Mouse (Mus musculus): ENCODE data around the gene Clec4g.
"Not testable (repeated sequence)": the region's sequence is repeated elsewhere in the genome, so short reads cannot be mapped to it uniquely, and the experiment has no call there.

Gene Clec4g

DNA sequence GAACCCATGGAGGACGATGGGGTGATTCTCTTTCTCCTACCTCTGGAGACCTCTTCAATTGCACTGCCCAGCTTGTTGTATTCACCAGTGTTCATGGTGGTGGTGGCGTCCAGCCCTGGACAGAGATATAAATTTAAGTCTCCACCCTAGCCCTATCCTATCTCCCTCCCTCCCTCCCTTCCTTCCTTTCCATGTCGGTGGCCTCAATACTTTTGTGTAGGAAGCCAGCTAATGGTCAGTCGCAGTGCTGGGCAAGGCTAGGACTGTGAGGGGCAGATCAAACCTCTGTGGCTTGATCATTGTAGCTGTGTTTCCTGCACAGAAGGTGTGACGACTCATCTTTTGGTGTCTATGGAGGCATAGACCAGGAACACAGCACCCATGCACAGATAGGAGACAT is at the start of gene Clec4g:
Clec4g (minus strand) TSS at position 101 of the 400 bp plus-strand sequence.
- no peak for DNase-seq (ENCODE audit: low read depth, low spot score)

- not testable (repeated sequence) for DNase-seq (ENCODE audit: low read depth, low spot score)
Measured at GRCm38 (mm10) chr8:3768641-3769040, 48.2 kb upstream of the Clec4g start.

DNA sequence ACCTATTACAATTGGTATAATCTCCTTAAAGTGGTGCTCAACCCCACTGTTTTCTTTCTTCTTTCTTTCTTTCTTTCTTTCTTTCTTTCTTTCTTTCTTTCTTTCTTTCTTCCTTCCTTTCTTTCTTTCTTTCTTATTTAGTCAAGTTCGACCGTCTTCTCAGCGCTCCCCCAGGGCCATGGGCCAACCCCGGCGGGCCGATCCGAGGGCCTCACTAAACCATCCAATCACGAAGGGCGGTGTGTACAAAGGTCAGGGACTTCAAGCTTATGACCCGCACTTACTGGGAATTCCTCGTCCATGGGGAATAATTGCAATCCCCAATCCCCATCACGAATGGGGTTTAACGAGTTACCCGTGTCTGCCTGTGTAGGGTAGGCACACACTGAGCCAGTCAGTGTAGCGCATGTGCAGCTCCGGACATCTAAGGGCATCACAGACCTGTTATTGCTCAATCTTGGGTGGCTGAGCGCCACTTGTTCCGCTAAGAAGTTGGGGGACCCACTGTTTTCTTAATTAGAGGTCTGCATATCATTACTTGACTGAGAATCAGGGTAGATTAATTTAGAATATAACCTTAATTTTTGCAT is 33.9 kb upstream of the Clec4g start:
- DNase-seq (ENCODE audit: low read depth, low spot score): peak; percentile 98

- DNase-seq (ENCODE audit: low read depth, low spot score): peak; percentile 53
Measured at GRCm38 (mm10) chr8:3748761-3749160, 28.3 kb upstream of the Clec4g start, which contains the start of gene Cd209a. Gene Cd209a, minus strand, starts transcription at chr8:3748984.

DNA sequence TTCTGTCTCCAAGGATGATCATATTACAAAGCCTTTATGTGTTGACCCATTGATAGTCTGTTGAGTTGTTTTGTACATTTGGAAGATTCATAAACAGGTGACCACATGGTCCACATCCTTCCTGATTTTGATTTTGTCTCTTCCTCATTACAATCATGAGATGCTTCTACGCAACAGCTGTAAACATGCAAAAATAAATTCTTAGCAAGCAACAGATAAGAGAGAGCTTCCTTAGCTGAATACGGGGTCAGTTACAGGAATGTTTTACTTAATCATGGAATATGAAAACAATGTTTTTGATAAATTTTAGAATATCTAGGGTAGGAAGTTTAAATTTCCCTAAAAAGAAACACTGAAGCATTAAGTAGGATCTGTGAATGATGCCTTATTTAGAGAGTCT is 16.5 kb upstream of the Clec4g start:
- no peak for DNase-seq (ENCODE audit: low read depth, low spot score)

GRCm38 (mm10) chr8:3735599-3735998 is 15.1 kb upstream of the Clec4g start:
- DNase-seq (ENCODE audit: low read depth, low spot score): peak; percentile 48

- DNase-seq (ENCODE audit: low read depth, low spot score): no peak
Measured at GRCm38 (mm10) chr8:3734084-3734483, 13.6 kb upstream of the Clec4g start.

- no peak for DNase-seq (ENCODE audit: low read depth, low spot score)
Measured at GRCm38 (mm10) chr8:3721041-3721440, 590 bp upstream of the Clec4g start.

- peak; percentile 61 for DNase-seq (ENCODE audit: low read depth, low spot score)
Measured at GRCm38 (mm10) chr8:3718559-3718958, 1.9 kb downstream of the Clec4g start.

DNA sequence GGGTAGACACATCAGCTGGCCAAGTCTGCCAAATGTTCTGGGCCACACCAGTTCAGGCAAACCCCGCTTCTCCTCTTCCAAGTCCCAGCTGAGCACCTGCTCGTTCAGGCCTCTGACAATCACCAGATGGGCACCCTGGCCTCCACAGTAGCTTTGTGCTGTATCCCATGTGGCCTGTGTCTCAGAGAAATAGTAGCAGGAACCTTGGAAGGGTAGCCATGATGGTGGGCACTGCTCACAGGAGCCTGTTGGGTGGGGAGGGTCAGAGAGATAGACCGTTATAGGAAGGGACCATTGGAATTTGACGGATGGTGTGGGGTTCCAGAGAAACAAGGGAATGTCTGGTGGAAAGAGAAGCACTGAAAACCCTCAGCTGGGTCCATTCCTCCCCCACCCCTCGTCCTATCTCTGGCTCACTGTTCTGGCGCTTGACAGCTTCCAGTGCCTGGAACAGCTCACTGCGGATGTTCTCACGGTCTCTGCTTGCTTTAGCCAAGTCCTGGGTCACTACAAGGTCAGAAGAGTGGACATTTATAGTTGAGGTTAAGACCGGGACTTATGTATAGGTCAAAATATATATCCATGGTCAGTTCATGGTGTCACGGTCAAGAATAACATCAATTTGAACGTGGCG is 3.0 kb downstream of the Clec4g start:
- no peak for DNase-seq (ENCODE audit: low read depth, low spot score)

GRCm38 (mm10) chr8:3711646-3712045 is 8.8 kb downstream of the Clec4g start:
- peak; percentile 2 for DNase-seq (ENCODE audit: low read depth, low spot score)

DNA sequence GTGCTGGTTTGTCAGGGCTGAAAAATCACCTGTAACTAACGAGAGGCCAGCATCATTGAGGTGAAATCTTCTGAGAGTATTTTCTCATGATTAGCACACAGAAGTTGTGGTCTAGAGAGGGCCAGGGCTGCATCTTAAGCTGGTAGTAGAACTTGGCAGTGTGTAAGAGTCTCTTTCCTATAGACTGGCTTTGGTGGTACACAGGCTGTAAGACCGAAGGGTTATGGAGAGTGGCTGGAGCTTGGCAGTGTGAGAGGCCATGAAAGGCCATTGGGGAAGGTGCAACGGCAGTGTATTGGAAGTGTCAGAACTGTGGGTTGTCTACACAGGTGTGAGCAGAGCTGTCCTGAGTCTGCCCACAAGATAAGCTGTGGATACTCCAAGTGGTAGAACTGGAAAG is 10.1 kb downstream of the Clec4g start:
- DNase-seq (ENCODE audit: low read depth, low spot score): no peak

DNA sequence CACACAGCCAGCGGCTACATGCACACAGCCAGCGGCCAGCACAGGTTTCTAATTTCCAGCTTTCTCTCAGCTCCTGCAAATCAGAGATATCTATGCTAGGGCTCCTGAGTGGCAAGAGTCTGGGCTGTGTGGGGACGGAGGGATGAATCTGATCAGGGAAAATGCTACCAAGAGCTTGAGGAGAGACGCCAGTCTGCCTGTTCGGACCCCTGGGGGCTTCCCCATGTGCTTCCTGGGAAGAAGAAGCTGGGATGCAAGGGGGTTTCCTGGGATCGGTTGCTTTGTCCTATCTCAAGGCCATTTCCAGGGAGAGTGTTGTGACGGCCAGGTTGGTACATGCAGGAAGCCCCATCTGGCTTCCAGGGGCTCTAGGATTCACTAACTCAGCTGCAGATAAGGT is 12.8 kb downstream of the Clec4g start:
- DNase-seq (ENCODE audit: low read depth, low spot score): no peak

GRCm38 (mm10) chr8:3705711-3706110 is 14.7 kb downstream of the Clec4g start:
- peak; percentile 49 for DNase-seq (ENCODE audit: low read depth, low spot score)

DNA sequence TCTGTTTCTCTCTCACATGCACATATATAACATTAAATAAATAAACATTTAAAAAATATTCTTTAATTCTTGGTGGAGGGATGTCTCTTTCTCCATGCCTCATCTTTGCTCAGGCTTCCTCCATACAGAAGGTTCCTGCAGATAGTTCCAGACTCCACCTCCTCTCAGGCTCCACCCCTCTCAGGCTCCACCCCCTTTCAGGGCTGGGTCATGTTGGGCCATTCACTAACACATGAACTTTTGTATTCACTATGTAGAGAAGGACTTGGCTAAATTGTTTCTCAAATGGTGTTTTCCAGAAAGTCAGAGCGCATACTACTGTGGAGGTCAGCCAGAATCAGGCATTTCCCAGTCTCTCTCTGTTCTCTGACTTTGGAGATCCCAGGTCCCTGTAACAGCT is 19.0 kb downstream of the Clec4g start:
- no peak for DNase-seq (ENCODE audit: low read depth, low spot score)

DNA sequence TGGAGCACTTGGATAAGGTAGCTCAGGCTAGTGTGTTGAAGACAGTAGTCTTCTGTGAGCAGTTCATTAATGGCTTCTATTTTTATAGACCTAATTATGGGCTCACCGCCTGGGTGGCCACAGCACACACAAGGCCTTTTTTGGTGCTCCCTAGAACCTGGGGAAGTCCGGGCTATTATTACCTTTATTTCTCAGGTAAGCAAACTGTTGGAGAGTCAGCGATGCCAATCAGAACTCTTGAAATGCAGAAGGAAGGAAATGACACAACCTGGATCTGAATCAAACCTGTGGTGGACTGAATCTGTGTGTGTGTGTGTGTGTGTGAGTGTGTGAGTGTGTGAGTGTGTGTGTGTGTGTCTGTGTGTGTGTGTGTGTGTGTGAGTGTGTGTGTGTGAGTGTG is 26.3 kb downstream of the Clec4g start, which contains the start of gene Fcer2a:
Fcer2a (minus strand) TSS at position 55 of the 400 bp plus-strand sequence.
- DNase-seq (ENCODE audit: low read depth, low spot score): no peak

- DNase-seq (ENCODE audit: low read depth, low spot score): no peak
Measured at GRCm38 (mm10) chr8:3690774-3691173, 29.7 kb downstream of the Clec4g start.

GRCm38 (mm10) chr8:3687537-3687936 is 32.9 kb downstream of the Clec4g start:
- DNase-seq (ENCODE audit: low read depth, low spot score): no peak

DNA sequence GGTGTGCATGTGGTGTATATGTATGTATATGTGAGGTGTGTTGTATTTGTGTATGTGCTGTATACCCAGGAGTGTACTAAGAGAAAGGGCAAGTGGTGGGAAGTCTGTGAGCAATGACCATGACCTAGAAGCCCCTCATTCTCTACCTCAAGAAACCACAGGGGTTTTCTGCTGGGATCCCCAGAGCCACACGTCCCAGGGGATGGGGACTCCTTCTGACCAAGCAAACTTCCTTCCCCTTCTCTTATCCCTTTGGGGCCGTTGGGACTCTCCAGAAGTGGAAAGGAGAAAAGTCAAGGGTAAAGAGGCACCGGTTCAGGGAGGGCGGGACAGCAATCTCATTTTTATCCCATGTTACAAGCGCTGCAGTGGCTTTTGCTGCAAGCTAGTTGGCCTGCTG is 35.0 kb downstream of the Clec4g start:
- no peak for DNase-seq (ENCODE audit: low read depth, low spot score)

DNA sequence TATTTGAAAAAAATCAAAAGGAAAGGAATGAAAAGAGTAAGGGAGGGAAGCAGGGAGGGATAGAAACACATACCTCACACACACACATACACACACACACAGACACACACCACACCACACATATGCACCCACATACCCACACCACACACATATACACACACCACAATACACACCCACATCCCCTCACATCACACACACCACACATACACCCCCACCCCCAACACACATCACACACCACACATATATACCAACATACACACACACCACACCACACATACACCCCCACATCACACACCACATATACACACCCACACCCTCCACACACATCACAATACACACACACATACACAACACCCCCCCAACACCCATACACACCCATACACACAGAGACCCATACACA is 35.9 kb downstream of the Clec4g start:
- DNase-seq (ENCODE audit: low read depth, low spot score): no peak

DNA sequence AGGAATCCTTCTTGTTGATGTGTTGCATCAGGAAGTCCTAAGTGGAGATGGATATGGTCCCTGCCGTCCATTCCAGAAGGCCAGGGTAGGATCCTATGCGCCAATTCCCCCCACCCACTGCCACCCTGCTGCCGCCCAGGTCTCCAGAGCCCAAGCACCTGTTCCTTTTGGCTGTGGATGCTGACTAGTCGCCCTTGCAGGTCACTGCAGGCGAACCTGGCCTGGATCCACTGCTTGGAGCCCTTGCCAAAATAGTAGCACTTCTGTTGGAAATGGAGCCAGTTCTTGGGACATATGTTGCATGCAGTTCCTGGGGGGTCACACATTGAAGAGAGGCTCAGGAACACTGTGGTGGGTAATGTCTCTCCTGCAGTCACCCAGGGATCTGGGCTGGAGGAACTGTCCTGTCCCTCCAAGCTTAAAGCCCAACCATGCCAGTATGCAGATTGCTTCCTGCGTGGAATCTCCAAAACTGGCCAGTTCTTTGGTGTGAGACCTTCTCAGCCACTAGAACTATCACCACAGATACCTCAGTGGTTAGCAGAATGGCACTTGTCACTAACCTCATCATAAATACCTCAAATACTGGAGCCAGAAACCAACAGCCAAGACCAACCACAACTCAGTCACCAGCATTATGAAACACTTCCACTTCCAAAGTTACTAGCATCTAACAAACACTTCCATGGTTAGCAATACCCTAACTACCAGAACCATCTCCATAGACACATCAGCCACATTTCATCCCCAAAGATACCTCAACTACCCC is 36.9 kb downstream of the Clec4g start:
- peak; percentile 88 for DNase-seq (ENCODE audit: low read depth, low spot score)

DNA sequence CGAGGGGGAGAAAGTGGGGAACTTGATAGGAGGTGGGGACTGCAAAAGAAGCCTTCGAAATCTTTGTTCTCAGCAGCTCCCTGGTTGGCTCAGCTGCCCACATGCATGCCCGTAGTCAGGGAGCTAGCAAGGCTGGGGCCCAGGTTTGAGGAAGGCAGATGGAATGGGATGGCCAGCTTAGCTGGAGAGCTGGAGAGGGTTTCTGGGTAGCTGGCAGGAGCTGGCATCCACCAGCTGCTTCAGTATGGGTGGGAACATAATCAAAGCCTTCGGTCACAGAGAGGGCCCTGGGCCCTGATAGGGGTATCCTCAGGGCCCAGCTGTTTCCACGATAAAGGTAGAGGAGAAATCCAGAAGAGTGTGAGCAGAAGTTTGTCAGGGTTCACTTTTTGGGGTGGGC is 38.0 kb downstream of the Clec4g start:
- DNase-seq (ENCODE audit: low read depth, low spot score): peak; percentile 38

GRCm38 (mm10) chr8:3679656-3680055 is 40.8 kb downstream of the Clec4g start:
- DNase-seq (ENCODE audit: low read depth, low spot score): no peak
